Mouse (Mus musculus) urinary bladder, postnatal 4 days (tissue): ENCODE results near the gene Gse1.
A peak's percentile ranks its signal among the peaks of the same experiment; 100 is the strongest.

ENCODE experiments used
- DNase-seq, 2 experiments: peaks; one replicate each; pipeline ENCODE4 v3.0.0; 2021 to 2022; ENCODE audit warnings: low spot score in 2 of 2

Gene Gse1

GRCm38 (mm10) chr8:120449139-120449538 is 220.9 kb downstream of the Gse1 start:
- DNase-seq = no peak

GRCm38 (mm10) chr8:120449608-120450031 is 221.4 kb downstream of the Gse1 start:
- DNase-seq = no peak

GRCm38 (mm10) chr8:120452111-120452510 is 223.9 kb downstream of the Gse1 start:
- no peak for DNase-seq

- DNase-seq = no peak
Measured at GRCm38 (mm10) chr8:120454404-120454803, 226.1 kb downstream of the Gse1 start.

- DNase-seq = no peak
Measured at GRCm38 (mm10) chr8:120460375-120460774, 232.1 kb downstream of the Gse1 start.

- no peak for DNase-seq
Measured at GRCm38 (mm10) chr8:120462119-120462551, 233.9 kb downstream of the Gse1 start.

GRCm38 (mm10) chr8:120462611-120463010 is 234.4 kb downstream of the Gse1 start:
- DNase-seq = no peak

- DNase-seq = no peak
Measured at GRCm38 (mm10) chr8:120463918-120464584, 235.8 kb downstream of the Gse1 start.

GRCm38 (mm10) chr8:120464585-120464937 is 236.3 kb downstream of the Gse1 start:
- no peak for DNase-seq

GRCm38 (mm10) chr8:120465710-120466109 is 237.5 kb downstream of the Gse1 start:
- peak in 1 of 2 experiments; percentile 67 for DNase-seq

- DNase-seq = no peak
Measured at GRCm38 (mm10) chr8:120466266-120466665, 238.0 kb downstream of the Gse1 start.

GRCm38 (mm10) chr8:120467598-120467997 is 239.3 kb downstream of the Gse1 start:
- no peak for DNase-seq

GRCm38 (mm10) chr8:120470170-120470569 is 241.9 kb downstream of the Gse1 start:
- no peak for DNase-seq

- no peak for DNase-seq
Measured at GRCm38 (mm10) chr8:120471166-120471565, 242.9 kb downstream of the Gse1 start.

GRCm38 (mm10) chr8:120471752-120472151 is 243.5 kb downstream of the Gse1 start:
- no peak for DNase-seq

- DNase-seq = no peak
Measured at GRCm38 (mm10) chr8:120472230-120472629, 244.0 kb downstream of the Gse1 start.

- no peak for DNase-seq
Measured at GRCm38 (mm10) chr8:120473729-120474364, 245.6 kb downstream of the Gse1 start.

- DNase-seq = no peak
Measured at GRCm38 (mm10) chr8:120474496-120475235, 246.4 kb downstream of the Gse1 start.

GRCm38 (mm10) chr8:120475462-120476201 is 247.4 kb downstream of the Gse1 start:
- no peak for DNase-seq

GRCm38 (mm10) chr8:120476711-120477575 is 248.7 kb downstream of the Gse1 start:
- DNase-seq = no peak

- no peak for DNase-seq
Measured at GRCm38 (mm10) chr8:120478754-120479153, 250.5 kb downstream of the Gse1 start.
